Mouse (Mus musculus) heart, adult 11 months (tissue): ENCODE results near the gene Olah.

Experiments
- DNase-seq: peaks from one replicate; pipeline ENCODE4 v3.0.0; 2022

Gene Olah

GRCm38 (mm10) chr2:3397110-3397509 lies at the start of gene Olah:
Olah (minus strand) TSS chr2:3397210.
- peak; percentile 55 for DNase-seq

- peak; percentile 27 for DNase-seq
These were observed 49.0 kb upstream of the Olah start for GRCm38 (mm10) chr2:3445984-3446383.

- DNase-seq = peak; percentile 77
These were observed 47.2 kb upstream of the Olah start for GRCm38 (mm10) chr2:3444206-3444605.

GRCm38 (mm10) chr2:3437956-3438355 lies 40.9 kb upstream of the Olah start:
- peak; percentile 78 for DNase-seq

- peak; percentile 68 for DNase-seq
These were observed 38.5 kb upstream of the Olah start for GRCm38 (mm10) chr2:3435369-3436061.

- peak; percentile 83 for DNase-seq
These were observed 33.9 kb upstream of the Olah start for GRCm38 (mm10) chr2:3430956-3431355.

GRCm38 (mm10) chr2:3424579-3424910 lies 27.5 kb upstream of the Olah start:
- DNase-seq = no peak

GRCm38 (mm10) chr2:3423841-3424578 lies 27.0 kb upstream of the Olah start, which contains the start of gene Dclre1c:
Dclre1c (plus strand) TSS chr2:3424131.
- DNase-seq = peak; percentile 100

- peak; percentile 40 for DNase-seq
These were observed 25.5 kb upstream of the Olah start, which contains the start of gene Meig1 for GRCm38 (mm10) chr2:3422548-3422947. Meig1 (minus strand) TSS chr2:3422648.

GRCm38 (mm10) chr2:3420157-3420556 lies 23.1 kb upstream of the Olah start:
- DNase-seq = peak; percentile 77

GRCm38 (mm10) chr2:3418883-3419431 lies 21.9 kb upstream of the Olah start:
- DNase-seq = peak; percentile 99

- no peak for DNase-seq
These were observed 18.7 kb upstream of the Olah start for GRCm38 (mm10) chr2:3415676-3416075.

GRCm38 (mm10) chr2:3414241-3414640 lies 17.2 kb upstream of the Olah start:
- peak; percentile 83 for DNase-seq

- peak; percentile 34 for DNase-seq
These were observed 10.7 kb upstream of the Olah start for GRCm38 (mm10) chr2:3407756-3408155.

GRCm38 (mm10) chr2:3405981-3406380 lies 9.0 kb upstream of the Olah start:
- DNase-seq = peak; percentile 14

- DNase-seq = peak; percentile 28
These were observed 5.1 kb downstream of the Olah start for GRCm38 (mm10) chr2:3391945-3392344.

GRCm38 (mm10) chr2:3387105-3387860 lies 9.7 kb downstream of the Olah start:
- DNase-seq = peak; percentile 49

GRCm38 (mm10) chr2:3365127-3365526 lies 31.9 kb downstream of the Olah start:
- DNase-seq = no peak

GRCm38 (mm10) chr2:3361067-3361466 lies 35.9 kb downstream of the Olah start:
- peak; percentile 51 for DNase-seq

- peak; percentile 73 for DNase-seq
These were observed 39.1 kb downstream of the Olah start for GRCm38 (mm10) chr2:3357887-3358286.

- peak; percentile 33 for DNase-seq
These were observed 40.7 kb downstream of the Olah start for GRCm38 (mm10) chr2:3356311-3356710.

- DNase-seq = peak; percentile 89
These were observed 41.2 kb downstream of the Olah start for GRCm38 (mm10) chr2:3355793-3356192.

GRCm38 (mm10) chr2:3353160-3353559 lies 43.9 kb downstream of the Olah start:
- no peak for DNase-seq
